Mouse (Mus musculus) ES-E14 (cell line): ENCODE measurements at regions not wholly inside any gene's neighbourhood (a gene's known extent, or its start where the extent isn't known, plus 50 kb on each side); places are given as distances from the start of the nearest gene placed in this dataset.

Source experiments
- CHD2 ChIP-seq: IDR thresholded peaks from 2 replicates; pipeline ENCODE4 v1.6.1; 2014; ENCODE audit warnings: mild to moderate bottlenecking, low read depth, low read length, inconsistent platforms
- HCFC1 ChIP-seq: IDR thresholded peaks from 2 replicates; pipeline ENCODE4 v1.6.1; 2012; ENCODE audit warnings: low read length, inconsistent platforms, borderline replicate concordance; ENCODE audit not compliant: insufficient read depth
- MAFK ChIP-seq: IDR thresholded peaks from 2 replicates; pipeline ENCODE4 v1.6.1; 2014; ENCODE audit warnings: mild to moderate bottlenecking, low read depth, low read length, inconsistent platforms; ENCODE audit not compliant: insufficient read depth
- ZNF384 ChIP-seq: IDR thresholded peaks from 2 replicates; pipeline ENCODE4 v1.6.1; 2012; ENCODE audit warnings: low read depth, low read length, inconsistent platforms

DNA sequence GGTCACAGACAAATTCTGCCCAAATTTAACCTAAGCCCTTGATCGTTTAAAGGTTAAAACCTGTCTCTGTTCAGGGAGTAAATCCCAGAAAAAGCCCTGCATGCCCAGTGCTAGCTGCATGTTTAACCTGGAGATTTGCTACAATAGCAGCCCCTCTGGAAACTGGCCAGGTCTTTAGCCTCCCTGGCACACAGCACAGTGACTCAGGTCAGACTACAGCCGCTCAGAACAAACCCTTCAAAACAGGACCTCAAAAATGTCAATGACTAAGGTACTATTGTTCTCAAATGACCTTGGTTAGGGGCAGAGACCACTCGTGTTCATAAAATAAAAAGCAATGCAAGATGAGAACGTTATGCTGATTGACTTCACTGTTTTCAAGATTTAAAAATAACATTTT is 101.8 kb upstream of the Ccn2 start:
- TF ChIP-seq HCFC1 (no peak), ZNF384 (no peak), MAFK (no peak), CHD2 (no peak)
